Mouse (Mus musculus) T-helper 1 cell (primary cell): ENCODE data around the gene Tmem169.
"Not testable (repeated sequence)": the region's sequence is repeated elsewhere in the genome, so short reads cannot be mapped to it uniquely, and the experiment has no call there.

ENCODE experiments used
- in situ Hi-C: fragments of 300-600 bp; cut with MboI, MseI; formaldehyde crosslinking; loops from one replicate; pipeline ENCODE4 v1.15.1; 2025; ENCODE audit warnings: high pct_unique_total_duplicates

Gene Tmem169

GRCm38 (mm10) chr1:72283992-72284485 is at the start of gene Tmem169, which contains the start of gene Pecr:
Gene Tmem169, plus strand, starts transcription at chr1:72284369.
Gene Pecr, minus strand, starts transcription at chr1:72284314.
- in situ Hi-C loops, result no loop called here

DNA sequence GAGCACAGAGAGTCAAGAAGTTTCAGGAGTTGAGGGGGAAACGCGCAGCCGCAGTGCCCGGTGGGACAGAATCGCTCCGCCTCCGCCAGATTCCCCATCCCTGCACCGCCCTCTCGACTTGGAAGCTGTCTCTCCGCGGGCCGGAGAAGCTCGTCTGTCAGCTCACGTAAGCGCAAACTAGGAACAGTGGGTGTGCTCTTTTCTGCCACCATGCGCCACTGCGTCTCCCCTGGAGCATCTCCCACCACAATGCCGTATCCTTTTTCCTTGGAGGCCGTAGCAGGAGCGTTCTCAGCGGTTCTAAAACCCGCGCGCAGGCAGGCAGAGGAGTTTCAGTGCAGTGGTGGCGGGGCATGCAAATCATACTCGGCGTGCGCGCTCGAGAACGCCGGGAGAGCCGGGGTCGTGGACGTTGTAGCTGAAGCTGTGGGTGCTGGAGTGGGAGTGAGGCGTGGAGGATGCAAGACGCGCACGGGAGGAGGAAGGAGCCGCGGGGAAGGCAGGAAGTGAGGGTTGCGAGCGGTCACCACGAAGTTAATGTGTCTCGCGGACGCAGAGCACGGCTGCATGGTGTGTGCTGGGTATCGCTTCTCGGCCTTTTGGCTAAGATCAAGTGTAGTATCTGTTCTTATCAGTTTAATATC is 47.7 kb upstream of the Tmem169 start:
- in situ Hi-C loops, result not testable (repeated sequence)

- in situ Hi-C loops, result no loop called here
These were observed 47.0 kb upstream of the Tmem169 start for GRCm38 (mm10) chr1:72237007-72237775.

DNA sequence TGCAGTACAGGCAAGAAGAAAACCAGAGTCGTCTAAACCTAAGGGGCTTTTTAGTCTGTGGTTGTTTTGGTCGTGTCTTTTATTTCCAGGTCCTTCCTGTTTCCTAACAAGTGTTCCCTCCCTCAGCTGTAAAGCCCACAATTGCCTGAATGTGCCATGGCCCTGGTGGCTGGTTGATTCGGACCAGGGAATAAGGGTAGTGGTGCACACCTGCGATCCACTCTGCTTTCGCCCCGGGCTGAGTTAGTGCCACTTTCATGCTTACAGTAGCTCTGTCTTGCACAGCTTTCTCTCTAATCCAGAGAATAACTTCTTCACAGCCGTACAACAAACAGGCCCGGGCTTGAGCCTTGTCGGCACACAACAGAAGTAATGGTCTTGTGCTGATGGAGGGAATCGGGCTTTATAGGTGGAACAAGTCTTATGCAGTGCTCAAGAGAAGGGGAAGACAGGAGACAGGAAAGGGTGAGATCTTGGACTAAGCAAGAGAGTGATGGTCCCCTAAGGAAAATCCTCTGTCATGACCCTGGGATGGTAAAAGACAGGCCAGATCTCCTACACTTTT is 46.1 kb upstream of the Tmem169 start:
- in situ Hi-C loops, result no loop called here

DNA sequence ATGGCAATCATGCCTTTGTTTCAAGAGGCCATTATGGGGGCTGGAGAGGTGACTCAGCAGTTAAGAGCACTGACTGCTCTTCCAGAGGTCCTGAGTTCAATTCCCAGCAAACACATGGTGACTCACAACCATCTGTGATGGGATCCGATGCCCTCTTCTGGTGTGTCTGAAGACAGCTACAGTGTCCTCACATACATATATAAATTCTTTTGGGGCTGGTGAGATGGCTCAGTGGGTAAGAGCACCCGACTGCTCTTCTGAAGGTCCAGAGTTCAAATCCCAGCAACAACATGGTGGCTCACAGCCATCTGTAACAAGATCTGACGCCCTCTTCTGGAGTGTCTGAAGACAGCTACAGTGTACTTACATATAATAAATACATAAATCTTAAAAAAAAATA is 45.1 kb upstream of the Tmem169 start:
- in situ Hi-C loops, result not testable (repeated sequence)

DNA sequence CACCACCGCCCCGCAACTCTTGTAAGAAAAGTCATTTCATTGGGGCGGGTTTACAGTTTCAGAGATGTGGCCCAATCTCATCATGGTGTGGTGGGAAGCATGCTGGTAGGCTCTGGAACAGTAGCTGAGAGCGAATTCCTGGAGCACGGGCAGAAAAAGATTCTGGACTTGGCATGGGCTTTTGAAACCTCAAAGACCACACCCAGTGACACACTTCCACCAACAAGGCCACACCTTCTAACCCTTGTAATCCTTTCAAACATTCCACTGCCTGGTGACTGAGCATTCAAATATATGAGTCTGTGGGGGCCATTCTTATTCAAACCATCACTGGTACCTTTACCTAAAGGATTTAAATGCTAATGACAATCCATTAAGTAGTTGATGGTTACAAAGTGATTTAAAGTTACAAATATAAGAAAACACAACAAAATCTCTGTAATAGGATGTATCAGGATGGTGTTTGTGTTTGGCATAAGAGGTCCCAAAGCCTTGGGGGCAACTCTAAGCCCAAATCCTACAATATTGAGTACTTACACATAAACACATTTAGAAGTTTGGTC is 41.5 kb upstream of the Tmem169 start:
- in situ Hi-C loops, result no loop called here

DNA sequence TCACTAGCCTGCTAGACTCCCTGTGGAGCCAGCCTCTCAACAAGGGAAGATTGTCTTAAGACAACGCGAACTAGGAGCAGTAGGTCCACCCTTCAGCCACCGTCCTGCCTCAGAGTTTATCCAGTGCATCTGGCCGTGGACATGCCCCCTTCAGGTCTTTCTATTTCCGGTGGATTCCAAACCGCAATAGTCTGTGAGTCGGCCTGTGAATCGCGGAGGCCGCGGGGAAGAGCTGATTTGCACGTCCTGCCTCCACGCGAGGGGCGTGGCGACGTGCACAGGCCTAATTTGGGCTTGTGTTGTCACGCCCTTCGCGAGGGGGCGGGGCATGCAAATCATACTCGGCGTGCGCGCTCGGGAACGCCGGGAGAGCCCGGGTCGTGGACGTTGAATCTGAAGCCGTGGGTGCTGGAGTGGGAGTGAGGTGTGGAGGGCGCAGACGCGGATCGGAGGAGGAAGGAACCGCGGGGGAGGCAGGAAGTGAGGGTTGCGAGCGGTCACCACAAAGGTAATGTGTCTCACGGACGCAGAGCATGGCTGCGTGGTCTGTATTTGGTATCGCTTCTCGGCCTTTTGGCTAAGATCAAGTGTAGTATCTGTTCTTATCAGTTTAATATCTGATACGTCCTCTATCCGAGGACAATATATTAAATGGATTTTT is 40.4 kb upstream of the Tmem169 start:
- in situ Hi-C loops, result no loop called here

DNA sequence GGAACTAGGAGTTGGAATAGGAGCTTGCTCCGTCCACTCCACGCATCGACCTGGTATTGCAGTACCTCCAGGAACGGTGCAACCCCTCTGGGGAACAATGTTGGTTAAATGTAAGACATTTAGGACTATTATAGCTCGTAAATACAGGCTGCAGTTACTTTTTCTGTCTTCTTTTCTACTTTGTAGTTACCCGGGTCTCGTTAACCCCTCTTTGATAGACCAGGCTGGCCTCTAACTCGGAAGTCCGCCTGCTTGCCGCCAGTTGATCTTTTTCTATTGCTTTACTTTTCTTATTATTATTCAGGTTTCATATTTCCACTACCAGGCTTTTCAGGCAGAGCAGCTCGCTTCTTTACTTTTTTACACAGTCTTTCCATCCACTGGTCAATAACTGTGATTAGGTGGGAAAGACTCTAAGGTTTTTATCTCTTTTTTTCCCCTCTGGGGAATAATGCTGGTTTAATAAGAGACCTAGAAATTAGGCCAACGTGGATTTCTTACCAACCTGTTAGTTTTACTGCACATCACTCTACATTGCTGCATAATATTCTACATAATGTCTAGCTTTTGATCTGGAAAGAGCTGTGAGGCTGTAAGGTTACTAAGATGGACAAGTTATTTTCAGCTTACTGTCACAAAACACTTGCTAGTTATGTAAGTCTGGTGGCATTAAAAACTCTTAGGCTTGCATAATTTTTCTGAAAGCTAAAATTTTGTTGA is 39.7 kb upstream of the Tmem169 start:
- in situ Hi-C loops, result no loop called here

- in situ Hi-C loops, result not testable (repeated sequence)
These were observed 35.9 kb upstream of the Tmem169 start for GRCm38 (mm10) chr1:72248226-72248737.

GRCm38 (mm10) chr1:72251806-72252205 is 32.4 kb upstream of the Tmem169 start:
- in situ Hi-C loops, result no loop called here

GRCm38 (mm10) chr1:72253881-72254491 is 30.2 kb upstream of the Tmem169 start:
- in situ Hi-C loops, result no loop called here

- in situ Hi-C loops, result no loop called here
These were observed 29.6 kb upstream of the Tmem169 start for GRCm38 (mm10) chr1:72254545-72255061.

GRCm38 (mm10) chr1:72255062-72255853 is 28.9 kb upstream of the Tmem169 start:
- in situ Hi-C loops, result no loop called here

DNA sequence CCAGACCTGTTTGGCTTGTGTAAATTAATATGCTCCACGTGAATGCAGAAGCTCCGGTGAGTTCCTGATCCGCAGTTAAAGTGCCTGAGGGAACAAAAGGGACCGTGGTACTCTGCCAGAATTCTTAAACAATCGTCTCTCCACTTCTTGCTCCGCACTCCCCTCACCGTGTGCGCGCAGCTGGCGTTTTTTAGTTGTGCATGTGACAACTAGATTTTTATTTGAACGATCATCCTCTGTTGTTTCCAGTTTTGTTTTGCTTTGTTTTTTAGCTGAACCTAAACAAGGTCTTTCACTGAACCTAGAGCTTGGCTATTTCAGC is 28.4 kb upstream of the Tmem169 start:
- in situ Hi-C loops, result no loop called here

DNA sequence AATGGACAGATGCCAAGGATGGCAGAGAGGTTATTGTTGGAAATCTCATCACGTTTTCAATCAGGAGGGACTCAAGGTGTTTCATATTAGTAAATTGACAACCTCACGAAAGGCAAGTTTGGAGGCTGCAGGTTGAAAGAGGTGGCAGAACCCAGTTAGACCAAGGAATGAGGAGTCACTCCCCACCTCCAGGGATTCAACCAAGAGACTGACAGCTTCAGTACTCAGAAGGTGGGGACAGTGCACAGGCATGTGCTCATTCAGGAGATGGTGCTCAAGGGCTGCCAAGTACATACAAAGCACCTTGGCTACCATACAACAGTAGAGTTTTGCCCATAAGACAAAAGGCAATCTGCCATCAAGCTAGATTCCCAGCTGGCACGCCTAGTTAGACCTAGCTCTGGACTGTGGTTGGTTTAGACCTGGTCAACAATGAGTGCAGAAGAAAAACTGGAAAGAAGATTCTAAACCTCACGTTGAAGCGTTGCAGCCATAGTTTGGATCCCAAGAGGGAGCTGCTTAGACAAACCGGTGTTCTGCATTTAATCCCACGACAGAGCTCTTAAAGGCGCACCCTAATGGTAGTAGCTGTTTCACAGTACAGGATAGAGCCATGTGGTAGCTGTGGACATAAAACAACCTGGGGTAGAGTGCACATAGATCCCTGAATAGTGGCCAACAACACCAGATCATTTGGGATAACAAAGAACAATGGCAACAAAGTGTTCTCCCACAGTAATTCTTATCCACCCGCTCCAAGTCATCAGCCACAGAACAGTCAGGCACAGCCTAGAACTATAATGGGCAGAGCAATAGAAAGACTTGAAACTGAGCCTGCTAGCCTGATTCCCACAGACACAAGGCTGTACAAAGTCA is 27.6 kb upstream of the Tmem169 start:
- in situ Hi-C loops, result no loop called here

GRCm38 (mm10) chr1:72263099-72263498 is 21.1 kb upstream of the Tmem169 start:
- in situ Hi-C loops, result no loop called here

GRCm38 (mm10) chr1:72278085-72278484 is 6.1 kb upstream of the Tmem169 start:
- in situ Hi-C loops, result no loop called here

- in situ Hi-C loops, result no loop called here
These were observed 1.6 kb upstream of the Tmem169 start for GRCm38 (mm10) chr1:72282604-72283003.

DNA sequence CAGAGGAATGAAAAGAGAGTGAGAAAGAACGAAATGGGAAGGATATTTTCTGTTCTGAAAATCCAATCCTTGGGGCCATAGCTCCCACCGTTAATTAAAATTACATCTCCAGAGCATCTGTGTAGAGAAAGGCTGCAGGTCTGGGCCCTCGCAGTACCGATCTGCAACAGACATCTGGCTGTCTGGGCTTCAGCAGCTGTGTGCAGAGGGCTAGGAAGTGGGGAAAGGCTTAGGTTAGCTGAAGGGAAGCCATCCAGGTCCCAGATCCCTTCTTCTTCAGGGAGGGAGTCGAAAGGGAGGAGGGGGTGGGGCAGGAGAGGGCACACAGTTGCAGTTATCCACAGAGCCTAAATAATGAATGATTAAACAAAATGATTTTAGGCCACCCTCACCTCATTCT is 370 bp downstream of the Tmem169 start:
- in situ Hi-C loops, result no loop called here
